Mouse (Mus musculus) frontal cortex, postnatal 14 days (tissue): ENCODE results near the gene Lck.

ENCODE experiments used
- DNase-seq, 2 experiments: peaks; one replicate each; pipeline ENCODE4 v3.0.0; 2022; ENCODE audit warnings: low spot score in 2 of 2

The Lck gene

GRCm38 (mm10) chr4:129584884-129585608, 11.6 kb upstream of the Lck start:
- DNase-seq: peak; percentile 68 to 82

- DNase-seq: no peak
Observed at GRCm38 (mm10) chr4:129584370-129584769, 10.9 kb upstream of the Lck start.

- DNase-seq: no peak
Observed at GRCm38 (mm10) chr4:129582251-129582650, 8.8 kb upstream of the Lck start.

- no peak for DNase-seq
Observed at GRCm38 (mm10) chr4:129580347-129580746, 6.9 kb upstream of the Lck start.

- DNase-seq: no peak
Observed at GRCm38 (mm10) chr4:129578466-129578865, 5.0 kb upstream of the Lck start, which contains the start of gene Fam167b. Gene Fam167b, minus strand, starts transcription at chr4:129578549.

- no peak for DNase-seq
Observed at GRCm38 (mm10) chr4:129577688-129578087, 4.2 kb upstream of the Lck start.

- DNase-seq: peak; percentile 33 to 38
Observed at GRCm38 (mm10) chr4:129576863-129577491, 3.5 kb upstream of the Lck start.

- DNase-seq: no peak
Observed at GRCm38 (mm10) chr4:129575171-129575844, 1.9 kb upstream of the Lck start.

- DNase-seq: no peak
Observed at GRCm38 (mm10) chr4:129573093-129573370, 409 bp downstream of the Lck start.

- DNase-seq: no peak
Observed at GRCm38 (mm10) chr4:129572236-129573092, 977 bp downstream of the Lck start.

GRCm38 (mm10) chr4:129571551-129572084, 1.8 kb downstream of the Lck start:
- no peak for DNase-seq

- DNase-seq: no peak
Observed at GRCm38 (mm10) chr4:129570028-129570427, 3.4 kb downstream of the Lck start.

GRCm38 (mm10) chr4:129568366-129568765, 5.1 kb downstream of the Lck start:
- DNase-seq: no peak

GRCm38 (mm10) chr4:129565139-129565538, 8.3 kb downstream of the Lck start:
- DNase-seq: no peak

- no peak for DNase-seq
Observed at GRCm38 (mm10) chr4:129563718-129564117, 9.7 kb downstream of the Lck start.

- DNase-seq: no peak
Observed at GRCm38 (mm10) chr4:129561184-129561583, 12.3 kb downstream of the Lck start.

- no peak for DNase-seq
Observed at GRCm38 (mm10) chr4:129558321-129558955, 15.0 kb downstream of the Lck start.

- DNase-seq: no peak
Observed at GRCm38 (mm10) chr4:129557256-129557808, 16.1 kb downstream of the Lck start.

GRCm38 (mm10) chr4:129556532-129557223, 16.8 kb downstream of the Lck start:
- peak; percentile 61 to 70 for DNase-seq

GRCm38 (mm10) chr4:129555862-129556531, 17.4 kb downstream of the Lck start:
- DNase-seq: peak in 1 of 2 experiments; percentile 17
